Mouse (Mus musculus): ENCODE data around the gene Fut4. TPM values are rescaled to one million over a fixed set of nuclear protein-coding genes. Genes with fewer than 3 reads are reported as not detected.

The Fut4 gene
- 0.08 and 0.17 TPM in 2 replicates for polyA plus RNA-seq (2021; fragmentation: Nextera tagmentation)
- long read RNA-seq, experiment 1 = 0 reads
- long read RNA-seq, experiment 2 = 0 reads

DNA sequence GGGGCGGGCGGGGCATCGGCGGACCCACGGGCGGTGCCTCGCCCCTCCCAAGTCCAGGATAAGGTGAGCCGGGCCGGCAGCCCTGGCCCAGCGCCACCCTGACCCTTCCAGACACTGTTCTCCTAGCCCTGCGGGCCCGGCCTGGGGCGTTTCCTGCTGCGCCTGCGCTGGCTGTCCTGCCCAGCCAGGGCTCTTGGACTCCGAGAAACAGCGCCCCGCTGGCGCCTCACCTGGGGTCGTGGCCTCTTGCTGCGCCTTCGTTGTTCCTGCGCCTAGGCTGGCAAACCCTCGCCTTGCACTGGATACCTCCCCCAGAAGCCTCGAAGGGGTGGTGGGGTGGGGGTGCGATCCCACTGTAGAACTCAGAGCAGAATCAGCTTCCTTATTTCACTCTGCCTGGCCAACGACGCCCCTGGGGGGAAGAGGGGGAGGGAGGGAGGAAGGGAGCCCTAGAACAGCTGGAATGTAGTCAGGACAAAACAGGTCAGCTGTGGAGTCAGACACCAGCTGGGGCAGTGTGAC is at the start of gene Fut4:
Fut4 (minus strand) TSS at position 393 of the 522 bp plus-strand sequence.

DNA sequence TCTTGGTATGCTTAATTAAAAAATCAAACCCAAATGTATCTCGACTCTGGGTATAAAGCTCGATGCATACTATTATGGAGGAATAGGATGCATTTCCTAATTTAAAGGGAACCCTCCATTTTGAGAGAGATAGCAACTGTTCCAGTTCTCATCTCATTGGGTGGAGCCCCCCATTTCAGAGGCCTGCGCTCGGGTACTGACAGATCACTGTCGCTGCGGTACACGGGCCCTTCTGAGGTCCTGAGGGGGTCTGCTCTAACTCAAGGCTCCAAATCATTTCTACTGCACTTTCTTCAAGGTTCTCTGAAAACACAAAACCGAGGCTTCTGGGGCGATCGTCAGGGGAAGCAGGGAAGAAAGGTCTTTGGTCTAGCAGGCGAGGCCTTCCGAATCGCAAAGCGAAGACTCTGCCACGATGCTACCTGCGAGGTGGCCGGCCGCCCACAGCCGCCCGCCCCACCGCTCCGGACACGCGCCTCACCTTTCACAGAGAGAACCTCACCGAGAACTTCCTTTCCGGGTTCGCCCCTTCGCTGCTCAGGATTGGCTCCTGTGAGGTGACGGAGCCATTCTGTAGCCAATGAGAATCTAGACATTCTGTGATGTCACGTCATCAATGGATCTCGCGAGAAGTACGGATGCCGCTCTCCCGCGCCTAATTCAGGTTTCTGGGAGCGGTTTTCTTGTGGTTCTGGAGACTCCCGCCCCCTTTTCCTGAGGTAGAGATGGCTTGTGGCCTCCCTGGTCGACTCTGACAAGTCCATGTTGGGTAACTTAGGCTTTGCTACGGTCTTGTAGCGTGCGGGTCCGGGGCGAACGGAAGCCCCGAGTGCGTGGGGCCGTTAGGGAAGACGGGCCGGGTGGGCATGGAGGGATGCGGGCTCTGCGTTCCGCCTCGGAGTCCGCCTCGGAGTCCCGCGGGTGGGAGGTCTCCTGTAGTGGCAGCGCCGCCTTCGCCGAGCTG is 32.1 kb upstream of the Fut4 start, which contains the start of the genes Mre11a and Ankrd49:
Mre11a (plus strand) TSS at position 616 of the 964 bp plus-strand sequence.
Ankrd49 (minus strand) TSS at position 818 of the 964 bp plus-strand sequence.

DNA sequence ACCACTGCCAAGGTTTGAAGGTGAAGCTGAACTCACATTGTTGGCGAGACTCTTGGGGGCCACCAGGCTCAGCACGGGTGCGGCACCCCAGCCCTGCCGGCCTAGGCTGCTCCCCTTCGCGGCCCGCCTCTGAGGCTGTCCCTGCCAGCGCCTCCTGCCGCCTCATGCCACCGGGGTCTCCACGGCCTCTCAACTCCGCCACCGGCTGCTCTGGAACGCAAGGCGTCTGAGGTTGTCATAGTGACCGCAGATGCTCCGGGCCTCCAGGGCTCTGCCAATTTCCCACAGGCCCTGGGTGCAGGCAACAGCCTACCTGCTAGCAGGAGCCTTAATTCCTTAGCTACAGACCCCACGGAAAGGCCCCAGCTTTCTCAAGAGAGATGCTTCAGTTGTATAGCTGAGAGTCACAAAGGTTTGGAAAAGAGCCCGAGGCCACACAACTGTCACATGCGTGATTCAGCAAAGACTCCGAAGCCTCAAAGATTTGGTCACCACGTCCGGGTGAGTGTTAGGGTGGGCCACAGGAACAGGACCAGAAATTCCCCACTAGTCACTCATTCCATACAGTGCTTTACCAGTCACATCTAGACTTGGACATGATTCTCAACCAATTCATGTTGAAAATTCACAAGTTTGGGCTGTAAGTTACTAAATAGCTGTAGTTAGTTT is 18.7 kb upstream of the Fut4 start, which contains the start of gene 1700012B09Rik:
1700012B09Rik (minus strand) TSS at position 228 of the 669 bp plus-strand sequence.

DNA sequence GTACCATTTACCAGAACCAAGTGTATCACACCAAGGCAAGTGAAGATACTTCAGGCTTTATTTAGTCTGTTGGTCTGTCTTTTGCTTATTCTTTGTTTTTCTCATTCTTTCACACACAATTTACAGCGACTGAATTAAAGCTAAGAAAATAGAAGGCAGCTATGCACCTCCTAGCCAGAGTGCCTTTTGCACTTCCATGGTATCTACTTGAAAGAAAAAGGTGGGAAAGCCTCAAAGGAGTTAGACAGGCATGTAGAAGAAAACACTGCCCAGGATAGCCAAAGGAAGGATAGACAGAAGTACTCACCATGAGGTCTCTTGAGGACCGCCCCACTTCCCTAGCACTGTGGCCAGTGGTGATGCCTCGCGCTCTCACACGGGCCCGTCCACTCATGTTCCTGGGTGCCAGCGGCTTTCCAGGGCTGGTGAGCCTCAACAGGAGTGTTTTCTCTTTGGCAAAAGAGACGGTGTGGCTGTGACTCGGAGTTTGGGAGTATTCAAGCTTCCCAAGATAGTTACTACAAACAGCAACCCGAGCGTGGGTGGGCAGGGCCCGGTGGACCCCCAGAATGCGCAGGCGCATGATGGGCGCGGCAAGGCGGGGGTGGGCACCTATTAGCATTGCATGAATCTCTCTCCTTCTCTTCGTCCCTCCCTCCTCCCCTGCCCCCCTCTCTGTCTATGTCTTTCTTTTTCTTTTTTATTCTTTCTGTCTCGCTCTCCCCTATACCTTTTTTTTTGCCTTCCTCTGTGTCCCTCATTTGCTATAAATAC is 11.9 kb downstream of the Fut4 start, which contains the start of gene Piwil4:
Piwil4 (minus strand) TSS at position 583 of the 774 bp plus-strand sequence.

Other genes with a start within 250 kb of the Fut4 start
- 1.9 and 2.0 TPM in 2 replicates for gene Amotl1, start 107.3 kb downstream of the Fut4 start, polyA plus RNA-seq (2021; fragmentation: Nextera tagmentation)
- gene Piwil4, start 11.7 kb downstream of the Fut4 start, polyA plus RNA-seq (2021; fragmentation: Nextera tagmentation) = not detected in 2 replicates
- gene 1700012B09Rik, start 18.6 kb upstream of the Fut4 start, polyA plus RNA-seq (2021; fragmentation: Nextera tagmentation) = 2.0 and 2.2 TPM in 2 replicates
- 3.5 and 4.6 TPM in 2 replicates for gene Mre11a, start 32.3 kb upstream of the Fut4 start, polyA plus RNA-seq (2021; fragmentation: Nextera tagmentation)
- gene Ankrd49, start 32.5 kb upstream of the Fut4 start, polyA plus RNA-seq (2021; fragmentation: Nextera tagmentation) = 12.0 and 15.6 TPM in 2 replicates
- 12.9 and 18.5 TPM in 2 replicates for gene Gpr83, start 107.8 kb upstream of the Fut4 start, polyA plus RNA-seq (2021; fragmentation: Nextera tagmentation)
- gene Izumo1r, start 151.6 kb upstream of the Fut4 start, polyA plus RNA-seq (2021; fragmentation: Nextera tagmentation) = not detected in 2 replicates

All from left cerebral cortex, adult 6 months (tissue).